Mouse (Mus musculus) layer of hippocampus, adult 8-10 months (tissue): ENCODE results near the gene Ppp3ca. TPM values are rescaled to one million over a fixed set of nuclear protein-coding genes. Genes with fewer than 3 reads are reported as not detected.

ENCODE experiments used
- DNase-seq, 2 experiments: peaks; one replicate each; pipeline ENCODE4 v3.0.0; 2022; ENCODE audit warnings: low spot score in 2 of 2
- total RNA-seq, 4 experiments: library from RNA; stranded (reverse); gene quantifications; 2 replicates each; pipeline ENCODE4 v1.2.4; 2022

Gene Ppp3ca
- total RNA-seq, 4 experiments from 2014 or later: 1,034 to 1,177 (median 1,140) TPM

- no peak for DNase-seq
Observed at GRCm38 (mm10) chr3:136761979-136762341, 92.0 kb downstream of the Ppp3ca start.

GRCm38 (mm10) chr3:136763717-136764270 is 93.9 kb downstream of the Ppp3ca start:
- DNase-seq: no peak

- no peak for DNase-seq
Observed at GRCm38 (mm10) chr3:136765569-136765968, 95.6 kb downstream of the Ppp3ca start.

DNA sequence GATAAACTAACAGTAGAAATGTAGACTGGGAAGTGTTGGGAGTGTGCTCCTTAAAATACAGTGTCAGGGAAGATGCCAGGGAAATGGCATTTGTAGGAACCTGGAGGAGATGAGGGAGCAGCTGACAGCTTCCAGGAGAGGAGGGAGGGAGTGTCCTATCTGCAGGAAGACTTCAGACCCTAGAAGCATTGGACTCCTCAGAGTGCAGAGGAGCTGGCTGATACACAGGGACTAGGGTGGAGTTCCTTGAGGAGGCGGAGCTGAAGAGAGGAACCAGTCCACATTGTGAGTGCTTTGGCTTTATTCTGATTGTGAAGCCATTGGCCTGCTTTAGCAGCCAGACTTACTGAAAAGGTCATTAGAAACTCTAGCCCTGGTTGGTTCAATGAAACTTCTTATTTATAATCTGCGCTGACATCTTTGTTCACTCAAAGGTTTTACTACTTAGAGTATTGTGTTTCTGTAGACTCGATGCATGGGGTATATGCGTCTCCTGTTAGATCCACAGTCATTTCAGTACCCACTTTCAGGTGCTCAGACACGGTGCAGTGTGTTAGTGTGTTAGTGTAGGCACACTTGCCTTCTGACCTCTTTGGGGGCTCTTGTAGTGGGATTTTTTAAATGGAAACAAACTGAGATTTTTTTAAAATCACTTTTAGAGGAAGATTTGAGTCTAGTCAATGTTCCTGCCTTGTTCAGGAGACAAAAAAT is 99.0 kb downstream of the Ppp3ca start:
- DNase-seq: no peak

- no peak for DNase-seq
Observed at GRCm38 (mm10) chr3:136769486-136769882, 99.6 kb downstream of the Ppp3ca start.

DNA sequence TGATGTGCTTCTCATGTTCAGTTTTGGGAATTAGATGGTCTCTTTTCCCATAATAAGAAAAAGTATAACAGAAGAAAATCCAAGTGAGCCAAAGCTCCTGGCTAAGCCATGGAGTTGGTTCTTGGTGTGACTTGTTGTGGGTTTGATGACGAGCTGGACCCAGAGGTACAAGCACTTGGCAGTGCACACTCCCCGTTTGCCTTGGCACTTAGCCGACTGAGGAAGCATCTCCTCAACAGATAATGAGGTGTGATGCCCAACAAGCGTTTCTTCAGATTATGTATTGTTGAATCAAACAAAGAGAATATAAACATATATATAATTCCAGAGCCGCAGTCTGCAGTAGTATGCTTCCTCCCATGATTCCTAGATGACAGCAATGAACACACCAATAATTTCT is 101.8 kb downstream of the Ppp3ca start:
- no peak for DNase-seq

DNA sequence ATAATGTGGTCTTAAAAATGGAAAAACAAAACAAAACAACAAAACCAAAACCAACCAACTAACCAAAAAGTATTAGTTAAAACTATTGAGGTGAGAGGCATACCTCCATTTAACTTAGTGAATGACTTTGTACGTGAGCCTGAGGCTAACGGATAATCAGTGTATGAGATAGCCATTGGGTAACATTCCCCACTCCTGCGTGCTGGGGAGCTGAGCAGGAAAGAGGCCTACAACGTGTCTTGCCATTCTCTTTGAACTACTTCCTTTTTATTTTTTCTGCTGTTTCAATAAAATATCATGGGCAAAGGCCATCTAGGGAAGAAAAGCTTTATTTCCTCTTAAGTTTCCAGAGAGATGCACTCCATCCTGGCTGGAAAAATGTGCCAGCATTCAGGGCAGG is 103.3 kb downstream of the Ppp3ca start:
- DNase-seq: no peak

GRCm38 (mm10) chr3:136774196-136774595 is 104.3 kb downstream of the Ppp3ca start:
- DNase-seq: no peak

DNA sequence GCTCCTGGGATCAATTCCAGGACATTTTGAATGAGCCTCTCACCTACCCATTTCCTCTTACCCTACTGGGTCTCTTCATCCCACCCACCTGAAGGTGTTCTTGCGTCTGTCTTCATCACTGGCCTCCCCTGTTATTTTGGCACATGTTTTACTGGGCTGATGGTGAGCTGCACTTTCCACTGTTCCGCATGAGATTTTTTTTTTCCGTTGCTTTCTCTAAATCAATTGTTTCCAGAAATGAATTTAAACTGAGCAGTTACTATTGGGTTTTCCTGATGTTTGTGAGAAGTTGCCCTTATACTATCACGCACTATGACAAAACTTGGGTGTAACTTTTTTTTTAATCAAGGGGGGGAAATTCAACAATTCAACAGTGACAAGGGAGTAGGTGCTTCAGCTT is 106.6 kb downstream of the Ppp3ca start:
- no peak for DNase-seq

- DNase-seq: no peak
Observed at GRCm38 (mm10) chr3:136777380-136777779, 107.5 kb downstream of the Ppp3ca start.

- no peak for DNase-seq
Observed at GRCm38 (mm10) chr3:136777787-136778216, 107.9 kb downstream of the Ppp3ca start.

DNA sequence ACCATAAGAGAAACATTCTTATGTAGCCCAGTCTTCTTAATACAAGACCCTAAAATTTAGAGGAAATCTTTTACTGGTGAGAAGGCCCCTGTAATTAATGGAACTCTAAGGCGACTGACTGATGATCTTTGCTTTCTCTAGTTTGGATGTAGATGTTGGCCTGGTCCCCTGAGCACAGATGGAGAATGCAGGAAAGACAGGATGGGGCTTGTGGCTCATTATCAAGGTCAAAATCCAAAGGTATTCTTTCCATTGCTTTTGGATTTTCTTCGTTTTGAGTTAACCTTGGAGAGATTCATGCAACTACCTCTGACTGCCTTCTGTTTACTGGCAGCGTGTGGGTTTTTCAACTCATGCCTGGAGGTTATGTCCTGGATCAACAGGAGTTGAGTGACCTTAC is 110.4 kb downstream of the Ppp3ca start:
- no peak for DNase-seq

DNA sequence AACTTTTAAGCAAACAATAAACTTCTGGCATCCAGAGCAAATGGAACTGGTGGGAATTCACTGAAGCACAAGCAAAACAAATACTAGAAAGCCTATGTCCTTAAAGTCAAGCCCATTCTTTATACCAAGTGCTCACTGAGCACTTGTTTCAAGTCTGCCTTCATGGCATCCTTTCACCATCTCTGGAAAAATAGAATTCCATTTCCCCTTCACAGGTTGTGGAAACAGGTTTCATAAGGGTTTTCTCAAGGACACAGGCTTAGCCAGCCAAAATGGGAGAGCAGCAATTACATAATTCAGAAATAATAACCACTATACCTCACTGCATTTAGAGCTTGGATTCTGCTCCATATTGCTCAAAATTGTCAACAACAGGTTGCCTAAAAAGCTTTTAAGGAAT is 112.1 kb downstream of the Ppp3ca start:
- no peak for DNase-seq

- DNase-seq: no peak
Observed at GRCm38 (mm10) chr3:136785686-136786085, 115.8 kb downstream of the Ppp3ca start.

- no peak for DNase-seq
Observed at GRCm38 (mm10) chr3:136790261-136790871, 120.4 kb downstream of the Ppp3ca start.

DNA sequence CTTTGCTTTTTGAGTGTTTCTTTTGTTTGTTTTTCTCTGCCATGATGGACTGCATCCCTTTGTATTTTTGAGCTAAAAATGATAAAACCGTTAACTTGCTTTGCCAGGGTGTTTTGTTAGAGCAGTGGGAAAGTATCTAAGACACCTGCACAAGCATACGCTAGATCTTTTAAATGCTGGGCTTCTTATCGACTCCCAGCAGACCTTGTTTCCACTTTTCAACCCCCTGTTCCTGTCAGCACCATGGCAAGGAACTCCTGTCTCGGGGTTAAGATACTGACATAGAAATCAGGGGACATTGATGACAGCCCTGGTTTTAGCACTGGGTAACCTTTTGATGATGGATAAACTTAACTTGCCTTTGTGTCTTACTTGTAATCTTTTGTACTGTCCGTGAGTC is 121.5 kb downstream of the Ppp3ca start:
- DNase-seq: no peak

GRCm38 (mm10) chr3:136791946-136792345 is 122.0 kb downstream of the Ppp3ca start:
- no peak for DNase-seq

GRCm38 (mm10) chr3:136793411-136793810 is 123.5 kb downstream of the Ppp3ca start:
- DNase-seq: no peak

- DNase-seq: no peak
Observed at GRCm38 (mm10) chr3:136794426-136795217, 124.7 kb downstream of the Ppp3ca start.

- DNase-seq: no peak
Observed at GRCm38 (mm10) chr3:136798896-136799295, 129.0 kb downstream of the Ppp3ca start.

GRCm38 (mm10) chr3:136802595-136802994 is 132.7 kb downstream of the Ppp3ca start:
- no peak for DNase-seq

DNA sequence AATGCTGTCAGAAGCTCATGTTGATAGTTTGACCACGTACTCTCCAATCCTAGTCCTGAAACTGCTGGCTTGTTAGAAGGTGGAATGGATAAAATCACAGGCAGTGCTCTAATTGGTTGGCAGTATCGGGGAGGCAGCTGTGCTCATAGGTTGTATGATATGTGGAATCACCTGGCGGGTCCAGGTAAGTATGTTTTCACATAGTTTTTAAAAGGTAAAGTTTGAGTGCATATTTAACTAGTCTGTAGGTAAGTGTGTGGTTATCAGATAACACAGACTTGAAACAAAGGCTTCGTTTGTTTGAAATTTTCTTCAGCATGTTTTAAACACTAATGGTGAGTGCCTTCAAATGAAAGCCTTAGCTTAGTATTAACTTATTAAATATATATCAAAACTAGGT is 136.0 kb downstream of the Ppp3ca start:
- DNase-seq: no peak
